Mouse (Mus musculus) midbrain, postnatal 0 days (tissue): Measurements from ENCODE around the gene Olfr1174-ps. TPM values are rescaled to one million over a fixed set of nuclear protein-coding genes. Genes with fewer than 3 reads are reported as not detected.
A peak's percentile ranks its signal among the peaks of the same experiment; 100 is the strongest.

Experiments
- ATAC-seq: fragments of 200-750 bp; cut with Nextera tagmentation; 2 replicates; pipeline ENCODE4 v1.8.0; 2017; ENCODE audit warnings: moderate number of reproducible peaks, mild to moderate bottlenecking, moderate TSS enrichment, moderate library complexity; ENCODE audit not compliant: low FRiP score
- DNase-seq: peaks from one replicate; pipeline ENCODE4 v3.0.0-alpha.2; 2015; ENCODE audit warnings: low spot score
- H3K27ac ChIP-seq: fragments of 300-500 bp; sonication (generic); 2 replicates; pipeline ENCODE4 v1.5.1; 2014; ENCODE audit warnings: low read depth, mild to moderate bottlenecking, low read length, mixed read lengths
- H3K27me3 ChIP-seq: fragments of 300-500 bp; sonication (generic); 2 replicates; pipeline ENCODE4 v1.6.1; 2014; ENCODE audit warnings: low read length, control low read depth, mixed read lengths; ENCODE audit not compliant: insufficient read depth
- H3K36me3 ChIP-seq: fragments of 300-500 bp; sonication (generic); 2 replicates; pipeline ENCODE4 v1.6.1; 2014; ENCODE audit warnings: low read length, control low read depth, mixed read lengths; ENCODE audit not compliant: insufficient read depth
- H3K4me1 ChIP-seq: fragments of 300-500 bp; sonication (generic); 2 replicates; pipeline ENCODE4 v1.6.1; 2014; ENCODE audit warnings: mild to moderate bottlenecking, control low read depth, antibody characterized with exemption, low read length, mixed read lengths; ENCODE audit not compliant: insufficient read depth
- H3K4me2 ChIP-seq: fragments of 300-500 bp; sonication (generic); 2 replicates; pipeline ENCODE4 v1.6.1; 2014; ENCODE audit warnings: low read depth, mild to moderate bottlenecking, low read length, mixed read lengths; ENCODE audit not compliant: poor library complexity, severe bottlenecking
- H3K4me3 ChIP-seq: fragments of 300-500 bp; sonication (generic); 2 replicates; pipeline ENCODE4 v1.5.1; 2014; ENCODE audit warnings: low read depth, mild to moderate bottlenecking, low read length, moderate library complexity
- H3K9ac ChIP-seq: fragments of 300-500 bp; sonication (generic); replicated peaks from 2 replicates; pipeline ENCODE4 v1.6.1; 2014; ENCODE audit warnings: mild to moderate bottlenecking, low read length, moderate library complexity, mixed read lengths; ENCODE audit not compliant: poor library complexity, severe bottlenecking
- H3K9me3 ChIP-seq: fragments of 300-500 bp; sonication (generic); 2 replicates; pipeline ENCODE4 v1.6.1; 2016; ENCODE audit warnings: low read length, control low read depth
- CTCF ChIP-seq: IDR thresholded peaks from 2 replicates; pipeline ENCODE4 v1.5.1; 2016; ENCODE audit warnings: antibody characterized with exemption, mild to moderate bottlenecking
- WGBS: fragments of 180-500 bp; shearing (Covaris S2); extraction: QIAGEN DNeasy Blood & Tissue Kit; methylation state at CpG from one replicate; pipeline ENCODE4 v1.1.7; 2014; 5-methylcytosine and 5-hydroxymethylcytosine counted together
- polyA plus RNA-seq: library from polyadenylated mRNA; unstranded; fragments of >200 nt; fragmentation: Nextera tagmentation; extraction: Ambion mirVana; gene quantifications from 2 replicates; pipeline ENCODE4 v1.2.1, GENCODE M21; 2015
- total RNA-seq: library from RNA; depleted of rRNA; stranded (reverse); fragments of >200 nt; gene quantifications from 2 replicates; pipeline ENCODE4 v1.2.3, GENCODE M21; 2014; rRNA removed

Olfr1174-ps gene
- total RNA-seq (not detected in 2 replicates), polyA plus RNA-seq (not detected in 2 replicates)

DNA sequence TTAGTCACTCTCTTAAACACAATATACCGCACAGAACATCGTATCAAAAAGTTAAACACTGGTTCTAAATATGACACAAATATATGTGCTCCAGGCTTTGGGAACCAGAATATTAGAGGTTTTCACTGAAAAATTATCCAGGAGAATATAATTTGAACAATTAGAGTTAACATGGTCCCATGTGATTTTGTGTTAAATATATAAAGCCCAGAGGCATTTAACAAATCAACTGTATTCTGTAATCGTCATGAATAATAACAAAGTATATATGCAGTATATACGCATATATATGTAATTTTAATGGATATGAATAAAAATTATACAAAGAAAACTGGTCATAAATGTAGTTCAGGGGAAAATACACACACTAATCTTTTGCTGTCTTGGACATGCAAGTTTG lies at the start of gene Olfr1174-ps:
TSS of gene Olfr1174-ps (minus strand) at position 101 of the 400 bp plus-strand sequence.
- no peak within 1 kb of the TSS for H3K9ac ChIP-seq
- no peaks in the 10 kb centered on the region for H3K36me3 ChIP-seq
- H3K27ac ChIP-seq, result no peak within 1 kb of the TSS
- no peaks in the 10 kb centered on the region for H3K27me3 ChIP-seq
- WGBS, result 89% methylated on average over 4 of the region's 4 CpGs
- no peaks in the 10 kb centered on the region for H3K9me3 ChIP-seq
- H3K4me1 ChIP-seq, result no peaks in the 10 kb centered on the region
- ATAC-seq, result no peak
- no peak within 1 kb of the TSS for H3K4me3 ChIP-seq
- no peak for DNase-seq
- no peak within 1 kb of the TSS for H3K4me2 ChIP-seq
- TF ChIP-seq CTCF, result no peak

DNA sequence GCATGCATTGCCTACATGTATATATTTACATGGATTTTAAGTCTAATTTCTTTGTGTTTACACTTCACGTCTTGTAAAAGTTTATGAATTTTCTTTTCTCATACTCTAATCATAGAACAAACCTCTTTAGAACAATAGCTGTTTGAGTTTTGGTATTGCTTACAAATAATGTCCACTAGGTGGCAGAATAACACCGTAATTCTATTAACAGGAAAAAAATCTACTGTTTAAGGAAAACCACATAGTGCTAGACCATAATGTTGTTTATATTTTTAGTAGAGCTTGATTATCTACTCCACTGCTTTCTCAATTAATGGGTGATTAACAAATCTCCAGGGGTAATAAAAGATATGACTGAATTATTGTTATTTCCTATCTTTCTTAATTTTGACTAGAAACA lies 41.4 kb upstream of the Olfr1174-ps start:
- Histone ChIP-seq H3K9ac (no peak overlapping the region), H3K27ac (no peak overlapping the region), H3K4me3 (no peak overlapping the region), H3K27me3 (no peaks in the 10 kb centered on the region), H3K9me3 (no peaks in the 10 kb centered on the region), H3K36me3 (no peaks in the 10 kb centered on the region), H3K4me1 (no peaks in the 10 kb centered on the region), H3K4me2 (no peak overlapping the region)
- DNase-seq (peak; percentile 84), ATAC-seq (0 out of 2 replicates have a peak, but pooled peaks have one; percentile 34)
- WGBS, result 3% methylated on average over 2 of the region's 2 CpGs
- TF ChIP-seq CTCF, result peak; percentile 82

DNA sequence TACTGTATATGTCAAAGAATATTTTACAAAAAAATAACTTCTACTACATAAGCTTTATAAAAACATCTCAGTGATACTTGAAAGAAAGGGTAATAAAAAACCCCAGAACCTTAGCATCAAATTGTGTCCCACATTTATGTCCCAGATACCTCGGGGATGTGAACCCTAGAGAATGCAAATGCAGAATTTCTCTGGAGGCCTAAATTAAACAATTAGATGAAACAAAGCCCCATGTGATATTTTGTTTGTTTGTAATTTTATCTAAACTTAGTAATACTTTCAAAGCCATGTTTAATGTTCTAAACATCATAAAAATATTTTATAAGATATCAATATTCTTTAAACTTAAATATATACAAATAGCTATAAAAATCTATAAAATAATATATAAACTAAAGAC lies 31.5 kb upstream of the Olfr1174-ps start, which contains the start of gene Olfr1177-ps:
TSS of gene Olfr1177-ps (minus strand) at position 101 of the 400 bp plus-strand sequence.
- H3K27me3 ChIP-seq, result no peaks in the 10 kb centered on the region
- H3K4me3 ChIP-seq, result no peak within 1 kb of the TSS
- WGBS, result 75% methylated on average over 1 of the region's 1 CpGs
- no peaks in the 10 kb centered on the region for H3K36me3 ChIP-seq
- no peak for TF ChIP-seq CTCF
- DNase-seq, result no peak
- no peak within 1 kb of the TSS for H3K27ac ChIP-seq
- no peaks in the 10 kb centered on the region for H3K9me3 ChIP-seq
- ATAC-seq, result no peak
- no peak within 1 kb of the TSS for H3K4me2 ChIP-seq
- H3K4me1 ChIP-seq, result no peaks in the 10 kb centered on the region
- H3K9ac ChIP-seq, result no peak within 1 kb of the TSS

- Histone ChIP-seq H3K4me2 (no peak within 1 kb of the TSS), H3K36me3 (no peaks in the 10 kb centered on the region), H3K9me3 (no peaks in the 10 kb centered on the region), H3K27ac (no peak within 1 kb of the TSS), H3K27me3 (no peaks in the 10 kb centered on the region), H3K9ac (no peak within 1 kb of the TSS), H3K4me3 (no peak within 1 kb of the TSS), H3K4me1 (no peaks in the 10 kb centered on the region)
- 66% methylated on average over 1 of the region's 1 CpGs for WGBS
- DNase-seq (no peak), ATAC-seq (no peak)
- TF ChIP-seq CTCF, result no peak
Measured at GRCm38 (mm10) chr2:88336421-88336820, 21.5 kb upstream of the Olfr1174-ps start, which contains the start of gene Olfr1176. Gene Olfr1176, plus strand, starts transcription at chr2:88336721.

GRCm38 (mm10) chr2:88327115-88327514 lies 12.2 kb upstream of the Olfr1174-ps start, which contains the start of gene Olfr1175-ps:
Gene Olfr1175-ps, minus strand, starts transcription at chr2:88327215.
- Histone ChIP-seq H3K4me3 (no peak within 1 kb of the TSS), H3K9me3 (no peaks in the 10 kb centered on the region), H3K4me2 (no peak within 1 kb of the TSS), H3K27ac (no peak within 1 kb of the TSS), H3K36me3 (no peaks in the 10 kb centered on the region), H3K9ac (no peak within 1 kb of the TSS), H3K27me3 (no peaks in the 10 kb centered on the region), H3K4me1 (no peaks in the 10 kb centered on the region)
- no peak for TF ChIP-seq CTCF
- WGBS, result 81% methylated on average over 2 of the region's 2 CpGs
- no peak for ATAC-seq
- DNase-seq, result no peak

- no peak for TF ChIP-seq CTCF
- Histone ChIP-seq H3K36me3 (no peaks in the 10 kb centered on the region), H3K9me3 (no peaks in the 10 kb centered on the region), H3K27ac (no peak within 1 kb of the TSS), H3K27me3 (no peaks in the 10 kb centered on the region), H3K4me2 (no peak within 1 kb of the TSS), H3K4me1 (no peaks in the 10 kb centered on the region), H3K9ac (no peak within 1 kb of the TSS), H3K4me3 (no peak within 1 kb of the TSS)
- ATAC-seq (no peak), DNase-seq (no peak)
Measured at GRCm38 (mm10) chr2:88279775-88280174, 35.2 kb downstream of the Olfr1174-ps start, which contains the start of gene Olfr1173. Gene Olfr1173, minus strand, starts transcription at chr2:88279875.

Other genes starting within 250 kb of the Olfr1174-ps start
- gene Olfr1163, start 243.3 kb downstream of the Olfr1174-ps start, total RNA-seq, result not detected in 2 replicates
- not detected in 2 replicates for gene Olfr1163, start 243.3 kb downstream of the Olfr1174-ps start, polyA plus RNA-seq
- not detected in 2 replicates for gene Olfr1164, start 221.2 kb downstream of the Olfr1174-ps start, total RNA-seq
- gene Olfr1164, start 221.2 kb downstream of the Olfr1174-ps start, polyA plus RNA-seq, result not detected in 2 replicates
- gene Olfr1166, start 186.9 kb downstream of the Olfr1174-ps start, total RNA-seq, result not detected in 2 replicates
- gene Olfr1166, start 186.9 kb downstream of the Olfr1174-ps start, polyA plus RNA-seq, result not detected in 2 replicates
- gene Olfr1167, start 159.9 kb downstream of the Olfr1174-ps start, total RNA-seq, result not detected in 2 replicates
- not detected in 2 replicates for gene Olfr1167, start 159.9 kb downstream of the Olfr1174-ps start, polyA plus RNA-seq
- not detected in 2 replicates for gene Olfr1168, start 133.3 kb downstream of the Olfr1174-ps start, total RNA-seq
- not detected in 2 replicates for gene Olfr1168, start 133.3 kb downstream of the Olfr1174-ps start, polyA plus RNA-seq
- not detected in 2 replicates for gene Olfr1170, start 86.8 kb downstream of the Olfr1174-ps start, total RNA-seq
- gene Olfr1170, start 86.8 kb downstream of the Olfr1174-ps start, polyA plus RNA-seq, result not detected in 2 replicates
- gene Olfr1173, start 35.3 kb downstream of the Olfr1174-ps start, total RNA-seq, result not detected in 2 replicates
- gene Olfr1173, start 35.3 kb downstream of the Olfr1174-ps start, polyA plus RNA-seq, result not detected in 2 replicates
- gene Olfr1175-ps, start 12.1 kb upstream of the Olfr1174-ps start, total RNA-seq, result not detected in 2 replicates
- gene Olfr1175-ps, start 12.1 kb upstream of the Olfr1174-ps start, polyA plus RNA-seq, result not detected in 2 replicates
- not detected in 2 replicates for gene Olfr1176, start 21.6 kb upstream of the Olfr1174-ps start, total RNA-seq
- not detected in 2 replicates for gene Olfr1176, start 21.6 kb upstream of the Olfr1174-ps start, polyA plus RNA-seq
- not detected in 2 replicates for gene Olfr1177-ps, start 31.4 kb upstream of the Olfr1174-ps start, total RNA-seq
- gene Olfr1177-ps, start 31.4 kb upstream of the Olfr1174-ps start, polyA plus RNA-seq, result not detected in 2 replicates
- gene Olfr1178, start 71.9 kb upstream of the Olfr1174-ps start, total RNA-seq, result not detected in 2 replicates
- not detected in 2 replicates for gene Olfr1178, start 71.9 kb upstream of the Olfr1174-ps start, polyA plus RNA-seq
- not detected in 2 replicates for gene Olfr1179, start 91.3 kb upstream of the Olfr1174-ps start, total RNA-seq
- gene Olfr1179, start 91.3 kb upstream of the Olfr1174-ps start, polyA plus RNA-seq, result not detected in 2 replicates
- gene Olfr1180, start 104.0 kb upstream of the Olfr1174-ps start, total RNA-seq, result not detected in 2 replicates
- not detected in 2 replicates for gene Olfr1180, start 104.0 kb upstream of the Olfr1174-ps start, polyA plus RNA-seq
- not detected in 2 replicates for gene Olfr1181, start 111.0 kb upstream of the Olfr1174-ps start, total RNA-seq
- not detected in 2 replicates for gene Olfr1181, start 111.0 kb upstream of the Olfr1174-ps start, polyA plus RNA-seq
- gene Gm13757, start 134.0 kb upstream of the Olfr1174-ps start, total RNA-seq, result not detected in 2 replicates
- not detected in 2 replicates for gene Gm13757, start 134.0 kb upstream of the Olfr1174-ps start, polyA plus RNA-seq
- not detected in 2 replicates for gene Olfr1183, start 139.7 kb upstream of the Olfr1174-ps start, total RNA-seq
- not detected in 2 replicates for gene Olfr1183, start 139.7 kb upstream of the Olfr1174-ps start, polyA plus RNA-seq
- not detected in 2 replicates for gene Olfr1184, start 168.5 kb upstream of the Olfr1174-ps start, total RNA-seq
- gene Olfr1184, start 168.5 kb upstream of the Olfr1174-ps start, polyA plus RNA-seq, result not detected in 2 replicates
- gene Olfr1185-ps1, start 178.2 kb upstream of the Olfr1174-ps start, total RNA-seq, result not detected in 2 replicates
- gene Olfr1185-ps1, start 178.2 kb upstream of the Olfr1174-ps start, polyA plus RNA-seq, result not detected in 2 replicates
- gene Olfr1186, start 203.4 kb upstream of the Olfr1174-ps start, total RNA-seq, result not detected in 2 replicates
- not detected in 2 replicates for gene Olfr1186, start 203.4 kb upstream of the Olfr1174-ps start, polyA plus RNA-seq
- not detected in 2 replicates for gene Olfr1188, start 241.8 kb upstream of the Olfr1174-ps start, total RNA-seq
- gene Olfr1188, start 241.8 kb upstream of the Olfr1174-ps start, polyA plus RNA-seq, result not detected in 2 replicates